Mouse (Mus musculus) CH12.LX (cell line): ENCODE measurements around the gene Nsd1. TPM values are rescaled to one million over a fixed set of nuclear protein-coding genes. Genes with fewer than 3 reads are reported as not detected.

Experiments
- DNase-seq: peaks from one replicate; pipeline ENCODE4 v3.0.0-alpha.2; 2013; ENCODE audit errors: extremely low read depth
- H3K27ac ChIP-seq: 2 replicates; pipeline ENCODE4 v1.5.1; 2012; ENCODE audit warnings: low read depth, mild to moderate bottlenecking, control low read depth, moderate library complexity; ENCODE audit not compliant: insufficient read depth
- H3K27me3 ChIP-seq: replicated peaks from 2 replicates; pipeline ENCODE3; 2012; ENCODE audit warnings: inconsistent platforms
- H3K36me3 ChIP-seq, 2 experiments: replicated peaks in 1 of 2; 2 replicates each; pipeline versions ENCODE3 to v1.6.1; 2012; ENCODE audit warnings: inconsistent platforms in 1 of 2, low read length in 1 of 2, mild to moderate bottlenecking in 1 of 2, mixed read lengths in 1 of 2, moderate library complexity in 1 of 2; ENCODE audit not compliant: control insufficient read depth in 1 of 2, insufficient read depth in 1 of 2
- H3K4me1 ChIP-seq, 2 experiments: 2 replicates each; pipeline ENCODE4 v1.6.1; 2012; ENCODE audit warnings: inconsistent platforms in 1 of 2, moderate library complexity in 1 of 2; ENCODE audit not compliant: insufficient read depth in 2 of 2, control insufficient read depth in 1 of 2
- H3K4me2 ChIP-seq: 2 replicates; pipeline ENCODE4 v1.6.1; 2012; ENCODE audit warnings: low read depth, mild to moderate bottlenecking, control low read depth; ENCODE audit not compliant: poor library complexity, insufficient read depth, severe bottlenecking
- H3K4me3 ChIP-seq, 3 experiments: fragments of 150-350 bp in 1 of 3; sonication (generic) in 1 of 3; replicated peaks in 1 of 3; 2 replicates each; pipeline versions ENCODE3 to v1.5.1; 2011 to 2012; ENCODE audit warnings: low read depth in 2 of 3, low read length in 2 of 3, mild to moderate bottlenecking in 2 of 3, moderate library complexity in 2 of 3, control low read depth in 1 of 3, improper control_type of control experiment in 1 of 3, inconsistent platforms in 1 of 3, mixed read lengths in 1 of 3; ENCODE audit not compliant: poor library complexity in 1 of 3
- H3K79me2 ChIP-seq: replicated peaks from 2 replicates; pipeline ENCODE4 v1.6.1; 2012; ENCODE audit warnings: mild to moderate bottlenecking, moderate library complexity; ENCODE audit not compliant: control insufficient read depth, poor library complexity, insufficient read depth, severe bottlenecking; ENCODE audit errors: extremely low read depth
- H3K9ac ChIP-seq: 2 replicates; pipeline ENCODE4 v1.6.1; 2012; ENCODE audit warnings: low read depth, mild to moderate bottlenecking, control low read depth, moderate library complexity; ENCODE audit not compliant: insufficient read depth
- H3K9me3 ChIP-seq: replicated peaks from 2 replicates; pipeline ENCODE3; 2012; ENCODE audit warnings: low read length, inconsistent platforms, mixed read lengths
- CTCF ChIP-seq, 2 experiments: IDR thresholded peaks in 1 of 2; conservative IDR thresholded peaks in 1 of 2; 2 replicates each; pipeline ENCODE4 v1.5.1; 2011 to 2012; ENCODE audit warnings: low read depth in 2 of 2, low read length in 2 of 2, improper control_type of control experiment in 1 of 2, inconsistent platforms in 1 of 2, mild to moderate bottlenecking in 1 of 2, moderate library complexity in 1 of 2
- E2F4 ChIP-seq: IDR thresholded peaks from 2 replicates; pipeline ENCODE4 v1.6.1; 2011; ENCODE audit warnings: low read depth, low read length, improper control_type of control experiment; ENCODE audit not compliant: insufficient replicate concordance
- ELF1 ChIP-seq: IDR thresholded peaks from 2 replicates; pipeline ENCODE4 v1.6.1; 2014; ENCODE audit warnings: low read depth, mild to moderate bottlenecking, inconsistent platforms, low read length, improper control_type of control experiment
- EP300 ChIP-seq: IDR thresholded peaks from 2 replicates; pipeline ENCODE4 v1.6.1; 2011; ENCODE audit warnings: low read length, improper control_type of control experiment
- ETS1 ChIP-seq: conservative IDR thresholded peaks from 2 replicates; pipeline ENCODE4 v1.6.1; 2012; ENCODE audit warnings: low read depth, mild to moderate bottlenecking, inconsistent platforms, low read length, improper control_type of control experiment, moderate library complexity
- IRF4 ChIP-seq: IDR thresholded peaks from 2 replicates; pipeline ENCODE4 v1.6.1; 2014; ENCODE audit warnings: low read depth, mild to moderate bottlenecking, inconsistent platforms, low read length, improper control_type of control experiment
- JUN ChIP-seq: IDR thresholded peaks from 2 replicates; pipeline ENCODE4 v1.6.1; 2011; ENCODE audit warnings: low read depth, mild to moderate bottlenecking, low read length, improper control_type of control experiment, moderate library complexity; ENCODE audit not compliant: insufficient read depth
- MAFK ChIP-seq: IDR thresholded peaks from 2 replicates; pipeline ENCODE4 v1.6.1; 2011; ENCODE audit warnings: low read length, improper control_type of control experiment; ENCODE audit not compliant: insufficient replicate concordance
- MAX ChIP-seq: IDR thresholded peaks from 2 replicates; pipeline ENCODE4 v1.6.1; 2011; ENCODE audit warnings: low read length, improper control_type of control experiment
- MAZ ChIP-seq: IDR thresholded peaks from 2 replicates; pipeline ENCODE4 v1.6.1; 2012; ENCODE audit warnings: low read depth, mild to moderate bottlenecking, inconsistent platforms, low read length, improper control_type of control experiment, moderate library complexity
- MEF2A ChIP-seq: IDR thresholded peaks from 2 replicates; pipeline ENCODE4 v1.6.1; 2014; ENCODE audit warnings: low read depth, mild to moderate bottlenecking, inconsistent platforms, low read length, improper control_type of control experiment, borderline replicate concordance
- PAX5 ChIP-seq: IDR thresholded peaks from 2 replicates; pipeline ENCODE4 v1.6.1; 2012; ENCODE audit warnings: low read length, inconsistent platforms, mixed read lengths
- RAD21 ChIP-seq: IDR thresholded peaks from 2 replicates; pipeline ENCODE4 v1.6.1; 2011; ENCODE audit warnings: low read depth, mild to moderate bottlenecking, low read length, improper control_type of control experiment, moderate library complexity
- USF1 ChIP-seq: IDR thresholded peaks from 2 replicates; pipeline ENCODE4 v1.6.1; 2014; ENCODE audit warnings: low read depth, mild to moderate bottlenecking, inconsistent platforms, low read length, improper control_type of control experiment
- USF2 ChIP-seq: conservative IDR thresholded peaks from 2 replicates; pipeline ENCODE4 v1.6.1; 2011; ENCODE audit warnings: low read depth, low read length, improper control_type of control experiment
- ZKSCAN1 ChIP-seq: IDR thresholded peaks from 2 replicates; pipeline ENCODE4 v1.6.1; 2012; ENCODE audit warnings: low read depth, inconsistent platforms, low read length, improper control_type of control experiment, borderline replicate concordance
- ZNF384 ChIP-seq: IDR thresholded peaks from 2 replicates; pipeline ENCODE4 v1.6.1; 2012; ENCODE audit warnings: low read depth, low read length, improper control_type of control experiment, inconsistent platforms
- dilution Hi-C: fragments of 300-500 bp; cut with MboI; formaldehyde crosslinking; loops from 2 replicates; pipeline ENCODE4 v1.14.3; 2020; ENCODE audit warnings: low sequenced_read_pairs; ENCODE audit not compliant: extremely low pct_unique_long_range_greater_than_20kb, extremely low pct_ligation_motif_present
- in situ Hi-C: fragments of 300-500 bp; cut with MboI; formaldehyde crosslinking; loops from 3 replicates; pipeline ENCODE4 v1.14.3; 2019; ENCODE audit warnings: low sequenced_read_pairs, low pct_ligation_motif_present, low pct_unique_long_range_greater_than_20kb, mixed read lengths
- polyA plus RNA-seq: library from polyadenylated mRNA; unstranded; fragments of >175 nt; gene quantifications from 2 replicates; pipeline ENCODE4 v1.2.1, GENCODE M21; 2012; ENCODE audit warnings: low read depth; ENCODE audit not compliant: insufficient read length
- total RNA-seq, 2 experiments: library from RNA; depleted of rRNA; stranded (reverse); fragments of 300-350 nt in 1 of 2; fragments of >200 nt in 1 of 2; gene quantifications; 2 replicates each; pipeline ENCODE4 v1.2.3; 2012 to 2014

Nsd1 gene
- total and polyA plus RNA-seq, 3 experiments = 11.8 to 13.8 (median 12.6) TPM

GRCm38 (mm10) chr13:55296760-55297159, 87.2 kb downstream of the Nsd1 start:
- in situ Hi-C loops = no loop called here
- Histone ChIP-seq H3K4me3 (no peak overlapping the region), H3K27ac (no peak overlapping the region), H3K9me3 (no peaks in the 10 kb centered on the region), H3K4me1 (no peaks in the 10 kb centered on the region)
- TF ChIP-seq MAFK (peak; percentile 100), JUN (no peak)
- TF ChIP-seq, all 38 proteins: peak for 1
- no peak for DNase-seq
- Histone ChIP-seq H3K9ac (no peak overlapping the region), H3K27me3 (no peaks in the 10 kb centered on the region), H3K36me3 (peaks cover 29 to 67% of the 10 kb centered on the region in 2 experiments), H3K79me2 (no peaks in the 10 kb centered on the region), H3K4me2 (no peak overlapping the region)
- dilution Hi-C loops = no loop called here

GRCm38 (mm10) chr13:55300913-55301312, 91.3 kb downstream of the Nsd1 start:
- Histone ChIP-seq H3K4me3 (no peak overlapping the region), H3K36me3 (peaks cover 26 to 61% of the 10 kb centered on the region in 2 experiments)
- no peak for TF ChIP-seq MAX
- TF ChIP-seq ETS1 = no peak
- TF ChIP-seq ZKSCAN1 = no peak
- no peak for TF ChIP-seq USF2
- TF ChIP-seq IRF4 = no peak
- TF ChIP-seq E2F4 = no peak
- TF ChIP-seq MAZ = no peak
- TF ChIP-seq PAX5 = no peak

GRCm38 (mm10) chr13:55312028-55312630, 102.5 kb downstream of the Nsd1 start:
- Histone ChIP-seq H3K79me2 (no peaks in the 10 kb centered on the region), H3K4me2 (no peak overlapping the region), H3K4me1 (peaks cover 0 to 13% of the 10 kb centered on the region in 2 experiments; a peak in 2 of 4 replicates), H3K36me3 (peaks cover 38 to 83% of the 10 kb centered on the region in 2 experiments), H3K4me3 (no peak overlapping the region), H3K27me3 (no peaks in the 10 kb centered on the region), H3K9ac (no peak overlapping the region), H3K27ac (no peak overlapping the region), H3K9me3 (no peaks in the 10 kb centered on the region)
- in situ Hi-C loops = no loop called here
- dilution Hi-C loops = no loop called here
- DNase-seq = no peak
- TF ChIP-seq USF1 (no peak), ZNF384 (no peak), PAX5 (no peak), MEF2A (no peak), CTCF (conservative IDR thresholded peaks at IDR 0.05 in 1 of 2, IDR thresholded peaks at IDR 0.05 in 1 of 2; ENCODE audit: low read depth in 2 of 2, low read length in 2 of 2) (no peak), ELF1 (no peak), ETS1 (no peak), EP300 (no peak), JUN (no peak), RAD21 (no peak)

More at GRCm38 (mm10) chr13:55300913-55301312, 91.3 kb downstream of the Nsd1 start:
- DNase-seq = no peak
- in situ Hi-C loops (no loop called here), dilution Hi-C loops (no loop called here)
- no peak overlapping the region for H3K9ac ChIP-seq
- no peak overlapping the region for H3K4me2 ChIP-seq
- no peaks in the 10 kb centered on the region for H3K4me1 ChIP-seq
- no peaks in the 10 kb centered on the region for H3K9me3 ChIP-seq
- no peaks in the 10 kb centered on the region for H3K79me2 ChIP-seq
- no peaks in the 10 kb centered on the region for H3K27me3 ChIP-seq
- no peak overlapping the region for H3K27ac ChIP-seq
